Mouse (Mus musculus): ENCODE results near the gene Gm49711. TPM values are rescaled to one million over a fixed set of nuclear protein-coding genes. Genes with fewer than 3 reads are reported as not detected.
"Not testable (repeated sequence)": the region's sequence is repeated elsewhere in the genome, so short reads cannot be mapped to it uniquely, and the experiment has no call there.

The Gm49711 gene
- total RNA-seq, 1 experiment from 2014 or later, result not detected

DNA sequence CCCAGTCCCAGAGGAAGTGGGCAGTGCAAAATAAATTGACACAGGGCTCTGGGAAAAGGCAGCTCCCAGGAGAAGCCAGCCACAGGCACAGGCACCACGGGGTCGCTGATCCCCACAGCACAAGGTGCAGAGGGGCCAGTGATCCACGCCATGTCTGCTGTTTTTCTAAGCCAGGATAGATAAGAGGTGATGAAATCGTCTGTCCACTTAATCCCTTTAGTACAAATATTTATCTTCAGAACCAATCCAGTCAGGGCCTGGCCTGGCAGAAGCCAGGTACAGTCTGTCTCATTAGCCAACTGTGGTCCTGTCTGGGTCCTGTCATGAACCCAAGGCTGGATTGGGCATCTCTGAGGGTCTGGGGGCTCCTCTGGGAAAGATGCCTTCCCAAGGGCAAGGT lies 125.4 kb downstream of the Gm49711 start:
- no peak for DNase-seq

- no peak for DNase-seq
These were observed 132.5 kb downstream of the Gm49711 start for GRCm38 (mm10) chr16:92190603-92191002.

DNA sequence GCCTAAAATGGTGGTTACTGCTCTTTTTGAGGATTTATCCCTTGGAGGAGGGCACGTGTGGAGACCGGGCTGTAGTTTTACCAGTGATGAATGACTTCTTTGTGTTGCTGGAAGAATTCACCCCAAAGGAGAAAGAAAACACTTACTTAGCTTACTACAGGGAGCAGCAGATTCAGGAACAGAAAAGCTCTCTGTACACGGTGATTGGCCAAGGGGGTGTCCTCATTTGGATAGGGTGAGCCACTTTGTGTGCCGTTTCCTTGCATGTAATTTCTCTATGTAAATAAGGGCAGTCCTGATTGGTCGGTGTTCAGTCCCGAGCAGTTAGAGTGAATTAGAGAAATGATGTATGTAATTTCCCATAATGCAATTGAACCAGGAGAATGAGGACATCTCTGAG lies 137.0 kb downstream of the Gm49711 start:
- no peak for DNase-seq

GRCm38 (mm10) chr16:92196741-92197331 lies 138.7 kb downstream of the Gm49711 start:
- DNase-seq, result no peak

DNA sequence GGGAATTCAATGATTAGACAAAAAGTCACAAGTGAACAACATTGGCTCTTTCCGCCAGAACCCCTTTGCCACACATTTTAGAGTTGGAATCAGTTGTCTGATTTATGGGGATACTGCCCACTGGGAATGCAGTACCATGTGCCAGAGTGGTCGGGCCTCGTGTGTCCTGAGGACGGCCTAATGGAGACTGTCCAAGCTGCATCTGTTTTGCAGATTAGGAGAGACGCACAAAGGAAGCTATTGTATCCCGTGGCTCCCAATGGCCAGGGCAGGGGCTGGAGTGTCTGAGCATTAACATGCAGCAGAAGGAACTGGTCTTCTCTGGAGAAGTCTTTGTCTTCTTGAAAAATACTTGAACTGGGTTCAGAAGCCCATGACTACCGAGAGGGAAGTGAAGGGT lies 142.5 kb downstream of the Gm49711 start:
- no peak for DNase-seq

- no peak for DNase-seq
These were observed 145.5 kb downstream of the Gm49711 start for GRCm38 (mm10) chr16:92203599-92203998.

DNA sequence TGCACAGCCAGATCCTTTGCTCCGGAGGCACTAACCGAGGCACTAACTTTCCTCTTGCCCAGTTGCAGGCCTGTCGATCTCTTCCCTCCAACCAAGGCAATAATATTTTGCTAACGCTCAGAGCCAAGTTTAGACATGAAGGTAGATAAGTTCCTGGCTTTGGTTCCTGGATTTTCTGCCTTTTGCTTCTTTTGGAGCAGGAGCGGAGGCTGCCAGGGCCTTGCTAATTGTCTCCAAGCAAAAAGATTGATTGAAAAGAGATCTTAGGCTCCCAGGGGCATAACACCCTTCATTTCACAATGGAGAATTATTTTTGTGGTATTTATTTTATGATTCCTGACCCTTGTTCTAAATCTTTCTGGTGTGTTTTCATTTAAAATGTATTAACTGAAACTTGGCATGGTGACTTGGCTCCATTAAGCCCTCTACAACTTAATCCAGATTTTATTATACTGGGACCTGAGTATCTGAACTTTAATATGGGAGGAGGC lies 151.2 kb downstream of the Gm49711 start:
- no peak for DNase-seq

DNA sequence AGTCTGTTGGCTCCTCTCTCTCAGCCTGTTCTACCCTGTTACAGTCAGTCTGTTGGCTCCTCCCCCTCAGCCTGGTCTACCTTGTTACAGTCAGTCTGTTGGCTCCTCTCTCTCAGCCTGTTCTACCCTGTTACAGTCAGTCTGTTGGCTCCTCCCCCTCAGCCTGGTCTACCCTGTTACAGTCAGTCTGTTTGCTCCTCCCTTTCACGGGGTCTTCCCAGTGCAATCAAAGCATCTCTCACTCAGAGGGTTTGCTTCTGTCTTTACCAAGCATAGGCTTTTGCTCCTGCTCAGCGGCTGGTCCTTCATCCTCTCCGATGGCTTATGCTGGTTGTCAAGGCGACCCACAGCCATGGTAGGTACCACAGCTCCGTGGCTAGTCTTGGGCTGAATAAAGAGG lies 152.2 kb downstream of the Gm49711 start:
- not testable (repeated sequence) for DNase-seq

- DNase-seq, result not testable (repeated sequence)
These were observed 155.8 kb downstream of the Gm49711 start for GRCm38 (mm10) chr16:92213911-92214310.

GRCm38 (mm10) chr16:92215599-92216390 lies 157.7 kb downstream of the Gm49711 start:
- DNase-seq, result peak; percentile 46

- no peak for DNase-seq
These were observed 162.6 kb downstream of the Gm49711 start for GRCm38 (mm10) chr16:92220754-92221153.

- no peak for DNase-seq
These were observed 170.3 kb downstream of the Gm49711 start for GRCm38 (mm10) chr16:92228332-92228919.

DNA sequence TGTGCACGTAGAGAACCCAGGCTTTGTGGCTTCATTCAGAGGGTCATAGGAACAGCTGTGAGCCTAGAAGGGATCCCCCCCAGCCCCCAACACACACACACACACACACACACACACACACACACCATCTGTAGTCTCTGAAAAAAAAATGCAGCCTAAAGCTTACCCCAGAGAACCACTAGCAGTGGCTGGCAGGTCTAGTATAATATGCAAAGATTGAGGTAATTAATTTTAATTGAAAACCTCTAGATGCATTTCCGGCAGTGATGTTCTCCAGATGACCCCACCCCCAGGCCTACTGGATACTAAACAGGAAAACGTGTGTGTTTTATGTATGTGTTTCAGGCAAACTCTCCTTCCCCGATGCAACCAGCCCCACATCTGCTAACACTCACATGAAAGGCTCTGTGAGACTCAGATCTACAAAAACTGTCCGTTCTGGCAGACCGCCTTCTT lies 172.4 kb downstream of the Gm49711 start:
- no peak for DNase-seq

DNA sequence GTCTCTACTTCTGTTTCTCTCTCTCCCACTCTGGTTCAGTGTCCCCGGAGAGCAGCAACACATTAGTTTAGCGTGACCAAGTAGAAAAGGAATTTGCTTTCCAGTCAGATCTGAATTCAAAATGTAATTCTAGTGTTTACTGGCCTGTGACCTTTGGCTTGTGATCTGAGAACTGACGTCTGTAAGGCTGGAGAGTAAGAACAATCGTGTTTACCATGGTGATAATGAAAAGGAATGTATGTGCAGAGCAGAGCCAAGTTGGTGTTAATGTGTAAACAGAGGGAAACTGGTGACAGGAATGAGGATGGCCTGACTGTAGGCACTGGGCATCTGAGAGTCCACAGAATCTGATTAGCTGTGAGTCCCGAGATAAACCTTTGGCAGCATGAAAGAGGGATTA lies 176.4 kb downstream of the Gm49711 start:
- DNase-seq, result no peak

DNA sequence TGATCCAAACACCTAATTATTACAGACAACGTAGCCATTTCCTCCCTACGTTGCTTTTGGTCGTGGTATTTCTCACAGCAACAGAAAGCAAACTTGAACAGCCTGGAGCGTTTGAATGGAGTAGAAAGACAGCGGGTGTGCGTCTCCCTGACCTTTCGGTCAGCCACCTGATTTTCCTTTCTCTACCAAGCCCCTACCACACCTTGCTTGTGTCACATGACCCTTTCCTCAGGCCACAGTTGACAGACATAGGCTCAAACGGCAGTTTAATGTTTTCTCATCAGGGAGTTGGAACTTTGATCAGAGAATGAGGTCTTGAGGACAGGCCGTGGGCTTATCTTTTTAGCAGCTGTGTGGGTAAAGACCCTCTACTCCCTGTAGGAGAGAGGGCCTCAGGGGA lies 177.1 kb downstream of the Gm49711 start:
- DNase-seq, result no peak

Other genes with a start within 250 kb of the Gm49711 start
- 79.7 and 82.5 TPM in 2 replicates for gene Mrps6, start within 50 bp of the Gm49711 start, total RNA-seq (2021)
- gene Slc5a3, start within 50 bp of the Gm49711 start, total RNA-seq (2021), result 20.9 and 25.4 TPM in 2 replicates
- gene Kcne2, start 234.1 kb downstream of the Gm49711 start, total RNA-seq (2021), result not detected in 2 replicates
- gene Smim11, start 243.0 kb downstream of the Gm49711 start, total RNA-seq (2021), result 63.6 and 68.8 TPM in 2 replicates

Measured in adrenal gland, postnatal 14 days (tissue).